ENCODE assay signal across 20 mouse cellular contexts in the genomic region with DNA sequence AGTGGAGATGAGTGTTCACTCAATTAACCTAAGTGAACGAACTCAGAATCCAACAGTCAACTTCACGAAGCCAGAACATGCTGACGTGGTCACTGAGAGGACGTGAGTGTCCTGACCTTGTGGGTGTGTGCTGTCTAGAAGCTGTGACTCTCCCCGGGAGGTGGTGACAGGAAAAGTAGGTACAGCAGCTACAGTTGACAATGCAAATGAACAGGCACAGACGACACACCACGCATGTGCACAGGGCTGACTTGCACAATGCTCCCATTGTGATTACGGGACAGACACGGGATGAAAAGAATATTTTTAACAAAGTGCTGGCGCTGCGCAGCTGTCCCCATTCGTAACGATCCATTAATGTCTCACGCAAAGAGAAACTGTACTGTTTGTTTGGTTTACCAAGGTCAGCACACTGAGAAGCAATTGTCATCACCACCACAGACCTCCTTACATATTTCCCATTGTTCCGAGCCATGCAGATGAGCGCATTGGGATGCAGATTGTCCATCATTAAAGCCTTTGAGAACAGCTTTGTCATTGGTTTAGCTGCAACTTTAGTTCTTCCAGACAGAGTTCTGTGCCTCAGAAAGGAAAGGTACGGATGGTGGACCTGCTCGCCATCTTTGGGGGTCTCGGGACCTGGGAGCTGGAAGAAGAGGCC. TPM values are rescaled to one million over a fixed set of nuclear protein-coding genes. Genes with fewer than 3 reads are reported as not detected.
DNase-seq lines count a peak whose midpoint lies in the region; ATAC-seq lines count a peak whose summit lies in the region.
"Not testable (repeated sequence)": the region's sequence is repeated elsewhere in the genome, so short reads cannot be mapped to it uniquely, and the experiment has no call there.
"Had no signal": no experiment of that assay in that cellular context is flagged by ENCODE, and none has a peak within 500 bp of the region (broad histone marks: within the 10 kb centered on the region; RNA-seq: fewer than 3 reads in every experiment).

No protein-coding gene starts in this region.

- ATAC-seq in forebrain, embryonic 11.5 days (replicated peaks; ENCODE audit: low FRiP score); hindbrain, embryonic 11.5 days (ENCODE audit: low FRiP score); hindbrain, embryonic 15.5 days (ENCODE audit: low FRiP score, low read depth); neural tube, embryonic 11.5 days (ENCODE audit: insufficient read depth, low FRiP score, low TSS enrichment); neural tube, embryonic 15.5 days (ENCODE audit: low FRiP score): not testable (repeated sequence)
- ATAC-seq in forebrain, embryonic 15.5 days (replicated peaks) = 0 out of 2 replicates have a peak, but pooled peaks have one; percentile 53

- not testable (repeated sequence) for H3K27ac ChIP-seq in forebrain, embryonic 11.5 days (ENCODE audit: low read depth, low read length); forebrain, embryonic 15.5 days (replicated peaks); hindbrain, embryonic 11.5 days (ENCODE audit: low read depth, low read length); hindbrain, embryonic 15.5 days (replicated peaks); neural tube, embryonic 11.5 days (ENCODE audit: low read depth, low read length); neural tube, embryonic 15.5 days (replicated peaks)

- DNase-seq in ES-CJ7 (ENCODE audit: low read depth, low spot score) (peak; percentile 39), ZHBTc4 (ENCODE audit: low read depth, low spot score) (peak; percentile 69)
- DNase-seq in forebrain, embryonic 11.5 days (ENCODE audit: low spot score) = peak; percentile 24
- peak; percentile 28 for DNase-seq in hindbrain, embryonic 11.5 days (ENCODE audit: low spot score)
- peak; percentile 26 for DNase-seq in neural tube, embryonic 11.5 days (ENCODE audit: low spot score)

- not testable (repeated sequence) for H3K4me1 ChIP-seq in forebrain, embryonic 11.5 days (replicated peaks; ENCODE audit: control insufficient read depth, insufficient read depth, low read length); forebrain, embryonic 15.5 days; hindbrain, embryonic 11.5 days (replicated peaks; ENCODE audit: control insufficient read depth, insufficient read depth, low read length); hindbrain, embryonic 15.5 days (replicated peaks); neural tube, embryonic 11.5 days (ENCODE audit: control insufficient read depth, insufficient read depth, low read length); neural tube, embryonic 15.5 days

- not testable (repeated sequence) for H3K4me2 ChIP-seq in forebrain, embryonic 11.5 days (ENCODE audit: low read depth, low read length, severe bottlenecking); forebrain, embryonic 15.5 days (replicated peaks); hindbrain, embryonic 11.5 days (replicated peaks; ENCODE audit: low read depth, low read length); neural tube, embryonic 11.5 days (ENCODE audit: low read depth)
- peak overlapping the region; percentile 33 for H3K4me2 ChIP-seq in hindbrain, embryonic 15.5 days
- H3K4me2 ChIP-seq in neural tube, embryonic 15.5 days = peak overlapping the region; percentile 11; the same call in 1 of the 2 replicates

- H3K9me3 ChIP-seq in forebrain, embryonic 11.5 days (ENCODE audit: control insufficient read depth, low read length); forebrain, embryonic 15.5 days; hindbrain, embryonic 11.5 days (ENCODE audit: control insufficient read depth, low read length); hindbrain, embryonic 15.5 days; neural tube, embryonic 11.5 days (ENCODE audit: control insufficient read depth, low read length); neural tube, embryonic 15.5 days (replicated peaks): not testable (repeated sequence)

- H3K27me3 ChIP-seq in forebrain, embryonic 11.5 days (ENCODE audit: control insufficient read depth, insufficient read depth, low read length); forebrain, embryonic 15.5 days; hindbrain, embryonic 11.5 days (ENCODE audit: control insufficient read depth, insufficient read depth, low read length); hindbrain, embryonic 15.5 days; neural tube, embryonic 11.5 days (ENCODE audit: control insufficient read depth, insufficient read depth, low read length); neural tube, embryonic 15.5 days (replicated peaks): not testable (repeated sequence)

- H3K36me3 ChIP-seq in forebrain, embryonic 11.5 days (ENCODE audit: control insufficient read depth, insufficient read depth, low read length); forebrain, embryonic 15.5 days; hindbrain, embryonic 11.5 days (ENCODE audit: control insufficient read depth, insufficient read depth, low read length); hindbrain, embryonic 15.5 days; neural tube, embryonic 11.5 days (ENCODE audit: control insufficient read depth, insufficient read depth, low read length); neural tube, embryonic 15.5 days: not testable (repeated sequence)

- not testable (repeated sequence) for H3K4me3 ChIP-seq in forebrain, embryonic 11.5 days (ENCODE audit: low read depth, low read length); forebrain, embryonic 15.5 days; hindbrain, embryonic 11.5 days (ENCODE audit: low read depth, low read length); hindbrain, embryonic 15.5 days; neural tube, embryonic 11.5 days (ENCODE audit: low read depth, low read length); neural tube, embryonic 15.5 days (replicated peaks)

- not testable (repeated sequence) for H3K9ac ChIP-seq in forebrain, embryonic 11.5 days (ENCODE audit: low read length); forebrain, embryonic 15.5 days (replicated peaks); hindbrain, embryonic 11.5 days (ENCODE audit: low read depth, low read length); hindbrain, embryonic 15.5 days; neural tube, embryonic 11.5 days (ENCODE audit: low read length); neural tube, embryonic 15.5 days (replicated peaks)

- WGBS in forebrain, embryonic 11.5 days = 86% methylated on average over 19 of the region's 19 CpGs
- WGBS in forebrain, embryonic 15.5 days = 58% methylated on average over 19 of the region's 19 CpGs
- WGBS in hindbrain, embryonic 11.5 days = 75% methylated on average over 19 of the region's 19 CpGs
- WGBS in hindbrain, embryonic 15.5 days = 44% methylated on average over 19 of the region's 19 CpGs
- WGBS in neural tube, embryonic 11.5 days = 74% methylated on average over 19 of the region's 19 CpGs
- 60% methylated on average over 19 of the region's 19 CpGs for WGBS in neural tube, embryonic 15.5 days

RNA-seq across cellular contexts. Expression of a gene that starts 6.6 kb away (rescaled TPM):
- not detected in 2 replicates for polyA plus RNA-seq in forebrain, embryonic 11.5 days (2014; fragmentation: Nextera tagmentation; extraction: Ambion mirVana)
- polyA plus RNA-seq in forebrain, embryonic 15.5 days (2015; fragmentation: Nextera tagmentation; extraction: Ambion mirVana) = not detected in 2 replicates
- polyA plus RNA-seq in hindbrain, embryonic 11.5 days (2014; fragmentation: Nextera tagmentation; extraction: Ambion mirVana) = not detected in 2 replicates
- not detected in 2 replicates for polyA plus RNA-seq in hindbrain, embryonic 15.5 days (2015; fragmentation: Nextera tagmentation; extraction: Ambion mirVana)
- not detected in 2 replicates for polyA plus RNA-seq in neural tube, embryonic 11.5 days (2014; fragmentation: Nextera tagmentation; extraction: Ambion mirVana)
- polyA plus RNA-seq in neural tube, embryonic 15.5 days (2015; fragmentation: Nextera tagmentation; extraction: Ambion mirVana) = not detected in 2 replicates
- polyA plus RNA-seq: cortical plate, adult 2 months; embryonic facial prominence, embryonic 10.5 days; embryonic facial prominence, embryonic 13.5 days; erythroblast, embryonic 14.5 days; G1E; gonadal fat pad, adult 2 months; heart, embryonic 12.5 days; heart, embryonic 15.5 days; hindbrain, embryonic 10.5 days; hindbrain, postnatal 0 days; inflammation-experienced regulatory T-cells, adult 6 months; intestine, embryonic 16.5 days had no signal
